Mouse (Mus musculus) embryonic facial prominence, embryonic 12.5 days (tissue): Measurements from ENCODE around the gene Dmkn. TPM values are rescaled to one million over a fixed set of nuclear protein-coding genes. Genes with fewer than 3 reads are reported as not detected.

Experiments
- ATAC-seq: fragments of 200-750 bp; cut with Nextera tagmentation; 2 replicates; pipeline ENCODE4 v1.8.0; 2017; ENCODE audit not compliant: insufficient number of reproducible peaks, insufficient read depth, low FRiP score, low TSS enrichment
- H3K27ac ChIP-seq: fragments of 300-500 bp; sonication (generic); 2 replicates; pipeline ENCODE4 v1.5.1; 2016; ENCODE audit warnings: mild to moderate bottlenecking
- H3K27me3 ChIP-seq: fragments of 300-500 bp; sonication (generic); 2 replicates; pipeline ENCODE4 v1.6.1; 2016; ENCODE audit warnings: mild to moderate bottlenecking, moderate library complexity
- H3K36me3 ChIP-seq: fragments of 300-500 bp; sonication (generic); 2 replicates; pipeline ENCODE4 v1.6.1; 2016; ENCODE audit warnings: mild to moderate bottlenecking
- H3K4me1 ChIP-seq: fragments of 300-500 bp; sonication (generic); 2 replicates; pipeline ENCODE4 v1.6.1; 2016
- H3K4me2 ChIP-seq: fragments of 300-500 bp; sonication (generic); replicated peaks from 2 replicates; pipeline ENCODE4 v1.6.1; 2016; ENCODE audit warnings: mild to moderate bottlenecking, moderate library complexity
- H3K4me3 ChIP-seq: fragments of 300-500 bp; sonication (generic); 2 replicates; pipeline ENCODE4 v1.5.1; 2016; ENCODE audit warnings: mild to moderate bottlenecking
- H3K9ac ChIP-seq: fragments of 300-500 bp; sonication (generic); 2 replicates; pipeline ENCODE4 v1.6.1; 2016; ENCODE audit warnings: mild to moderate bottlenecking, moderate library complexity
- H3K9me3 ChIP-seq: fragments of 300-500 bp; sonication (generic); 2 replicates; pipeline ENCODE4 v1.6.1; 2016; ENCODE audit warnings: mild to moderate bottlenecking, moderate library complexity
- WGBS: fragments of 180-500 bp; shearing (Covaris S2); methylation state at CpG from one replicate; pipeline ENCODE4 v1.1.7; 2016; 5-methylcytosine and 5-hydroxymethylcytosine counted together
- polyA plus RNA-seq: library from polyadenylated mRNA; unstranded; fragments of >200 nt; fragmentation: Nextera tagmentation; extraction: Ambion mirVana; gene quantifications from 2 replicates; pipeline ENCODE4 v1.2.1, GENCODE M21; 2016

Gene Dmkn
- polyA plus RNA-seq, 1 experiment from 2014 or later, result not detected

GRCm38 (mm10) chr7:30769236-30769635 is 5.7 kb downstream of the Dmkn start:
- no peak for ATAC-seq
- Histone ChIP-seq H3K4me2 (no peak overlapping the region), H3K9me3 (no peaks in the 10 kb centered on the region), H3K27ac (no peak overlapping the region), H3K4me3 (no peak overlapping the region), H3K27me3 (no peaks in the 10 kb centered on the region), H3K4me1 (no peaks in the 10 kb centered on the region), H3K9ac (no peak overlapping the region), H3K36me3 (no peaks in the 10 kb centered on the region)
- 28% methylated on average over 9 of the region's 9 CpGs for WGBS

DNA sequence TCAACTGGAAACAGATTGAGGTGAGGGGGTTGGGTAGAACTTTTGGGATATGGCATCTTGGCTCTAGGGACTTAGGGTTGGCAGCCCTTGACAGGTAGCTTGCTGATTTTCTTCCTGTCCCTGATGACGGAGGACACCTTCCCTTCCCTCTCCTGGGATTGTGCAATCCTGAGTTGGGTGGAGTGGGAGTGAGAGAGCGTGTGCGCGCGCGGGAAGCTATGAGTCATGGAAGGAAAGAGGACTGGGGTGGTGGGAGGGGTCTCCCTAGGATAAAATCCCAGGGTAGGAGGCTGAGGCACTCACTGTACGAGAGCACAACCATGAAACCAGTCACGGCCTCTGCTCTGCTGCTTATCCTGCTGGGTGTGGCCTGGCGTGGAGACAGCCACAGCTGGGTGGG is 12.5 kb downstream of the Dmkn start:
- no peaks in the 10 kb centered on the region for H3K9me3 ChIP-seq
- H3K9ac ChIP-seq, result no peak overlapping the region
- WGBS, result 87% methylated on average over 9 of the region's 9 CpGs
- ATAC-seq, result no peak
- H3K4me1 ChIP-seq, result no peaks in the 10 kb centered on the region
- H3K27ac ChIP-seq, result no peak overlapping the region
- H3K4me2 ChIP-seq, result no peak overlapping the region
- H3K4me3 ChIP-seq, result no peak overlapping the region
- no peaks in the 10 kb centered on the region for H3K27me3 ChIP-seq
- no peaks in the 10 kb centered on the region for H3K36me3 ChIP-seq

- WGBS, result 39% methylated on average over 7 of the region's 7 CpGs
- H3K36me3 ChIP-seq, result no peaks in the 10 kb centered on the region
- no peaks in the 10 kb centered on the region for H3K9me3 ChIP-seq
- no peak for ATAC-seq
- no peak overlapping the region for H3K27ac ChIP-seq
- H3K9ac ChIP-seq, result no peak overlapping the region
- no peaks in the 10 kb centered on the region for H3K27me3 ChIP-seq
- H3K4me3 ChIP-seq, result no peak overlapping the region
- H3K4me2 ChIP-seq, result no peak overlapping the region
- no peaks in the 10 kb centered on the region for H3K4me1 ChIP-seq
Measured at GRCm38 (mm10) chr7:30777081-30777579, 13.6 kb downstream of the Dmkn start.

GRCm38 (mm10) chr7:30777911-30778310 is 14.4 kb downstream of the Dmkn start:
- H3K9ac ChIP-seq, result no peak overlapping the region
- WGBS, result 44% methylated on average over 1 of the region's 1 CpGs

GRCm38 (mm10) chr7:30781792-30782191 is 18.2 kb downstream of the Dmkn start:
- no peaks in the 10 kb centered on the region for H3K9me3 ChIP-seq
- no peak overlapping the region for H3K9ac ChIP-seq
- no peaks in the 10 kb centered on the region for H3K36me3 ChIP-seq
- H3K4me2 ChIP-seq, result no peak overlapping the region
- H3K27me3 ChIP-seq, result no peaks in the 10 kb centered on the region
- WGBS, result 73% methylated on average over 4 of the region's 4 CpGs
- H3K4me1 ChIP-seq, result no peaks in the 10 kb centered on the region
- no peak overlapping the region for H3K4me3 ChIP-seq
- no peak for ATAC-seq
- no peak overlapping the region for H3K27ac ChIP-seq

More at GRCm38 (mm10) chr7:30777911-30778310, 14.4 kb downstream of the Dmkn start:
- H3K4me1 ChIP-seq, result no peaks in the 10 kb centered on the region
- H3K36me3 ChIP-seq, result no peaks in the 10 kb centered on the region
- H3K4me3 ChIP-seq, result no peak overlapping the region
- H3K27ac ChIP-seq, result no peak overlapping the region
- H3K4me2 ChIP-seq, result no peak overlapping the region
- no peaks in the 10 kb centered on the region for H3K9me3 ChIP-seq
- no peaks in the 10 kb centered on the region for H3K27me3 ChIP-seq
- ATAC-seq, result no peak

DNA sequence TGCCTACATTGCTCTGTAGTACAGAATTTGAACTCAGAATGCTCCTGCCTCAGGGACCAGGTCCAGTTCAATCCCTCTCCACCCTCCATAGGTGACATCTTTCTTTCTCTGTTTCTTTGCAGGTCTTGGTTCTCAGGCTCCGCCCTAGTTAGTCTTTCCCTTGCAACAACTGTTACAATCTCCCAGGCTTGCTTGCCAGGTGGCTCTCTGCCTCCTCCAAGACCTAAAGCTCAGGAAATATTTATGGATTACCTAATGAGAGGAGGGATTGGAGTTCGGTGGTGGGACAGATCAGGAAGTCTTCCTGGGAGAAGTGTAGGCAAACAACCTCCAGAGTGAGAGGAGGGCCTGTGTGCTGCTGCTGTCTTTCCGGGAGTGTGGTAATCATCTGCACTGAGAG is 19.1 kb downstream of the Dmkn start:
- H3K4me2 ChIP-seq, result no peak overlapping the region
- ATAC-seq, result no peak
- H3K4me3 ChIP-seq, result no peak overlapping the region
- 81% methylated on average over 3 of the region's 3 CpGs for WGBS
- H3K9ac ChIP-seq, result no peak overlapping the region
- no peak overlapping the region for H3K27ac ChIP-seq
- H3K36me3 ChIP-seq, result no peaks in the 10 kb centered on the region
- H3K27me3 ChIP-seq, result no peaks in the 10 kb centered on the region
- H3K9me3 ChIP-seq, result no peaks in the 10 kb centered on the region
- no peaks in the 10 kb centered on the region for H3K4me1 ChIP-seq

DNA sequence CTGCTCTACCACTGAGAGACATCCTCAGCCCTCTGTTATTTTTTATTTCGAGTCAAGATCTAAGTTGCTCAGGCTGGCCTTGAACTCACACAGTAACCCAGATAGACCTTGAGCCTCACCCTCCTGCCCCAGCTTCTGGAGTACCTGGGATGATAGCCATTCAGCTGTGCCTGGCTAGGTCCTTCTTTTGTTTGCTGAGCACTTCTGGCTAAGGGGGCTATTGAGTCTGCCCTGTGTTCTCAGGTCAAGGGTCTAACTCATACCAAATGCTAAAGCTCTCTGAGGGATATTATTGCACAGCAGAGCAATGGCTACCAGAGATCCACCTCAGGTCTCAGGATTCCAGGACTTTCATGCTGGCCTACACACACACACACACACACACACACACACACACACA is 21.6 kb downstream of the Dmkn start:
- H3K27ac ChIP-seq, result no peak overlapping the region
- H3K9ac ChIP-seq, result no peak overlapping the region
- H3K27me3 ChIP-seq, result no peaks in the 10 kb centered on the region
- no peak for ATAC-seq
- H3K9me3 ChIP-seq, result no peaks in the 10 kb centered on the region
- H3K36me3 ChIP-seq, result no peaks in the 10 kb centered on the region
- H3K4me1 ChIP-seq, result no peaks in the 10 kb centered on the region
- no peak overlapping the region for H3K4me2 ChIP-seq
- 63% methylated on average over 1 of the region's 1 CpGs for WGBS
- H3K4me3 ChIP-seq, result no peak overlapping the region

DNA sequence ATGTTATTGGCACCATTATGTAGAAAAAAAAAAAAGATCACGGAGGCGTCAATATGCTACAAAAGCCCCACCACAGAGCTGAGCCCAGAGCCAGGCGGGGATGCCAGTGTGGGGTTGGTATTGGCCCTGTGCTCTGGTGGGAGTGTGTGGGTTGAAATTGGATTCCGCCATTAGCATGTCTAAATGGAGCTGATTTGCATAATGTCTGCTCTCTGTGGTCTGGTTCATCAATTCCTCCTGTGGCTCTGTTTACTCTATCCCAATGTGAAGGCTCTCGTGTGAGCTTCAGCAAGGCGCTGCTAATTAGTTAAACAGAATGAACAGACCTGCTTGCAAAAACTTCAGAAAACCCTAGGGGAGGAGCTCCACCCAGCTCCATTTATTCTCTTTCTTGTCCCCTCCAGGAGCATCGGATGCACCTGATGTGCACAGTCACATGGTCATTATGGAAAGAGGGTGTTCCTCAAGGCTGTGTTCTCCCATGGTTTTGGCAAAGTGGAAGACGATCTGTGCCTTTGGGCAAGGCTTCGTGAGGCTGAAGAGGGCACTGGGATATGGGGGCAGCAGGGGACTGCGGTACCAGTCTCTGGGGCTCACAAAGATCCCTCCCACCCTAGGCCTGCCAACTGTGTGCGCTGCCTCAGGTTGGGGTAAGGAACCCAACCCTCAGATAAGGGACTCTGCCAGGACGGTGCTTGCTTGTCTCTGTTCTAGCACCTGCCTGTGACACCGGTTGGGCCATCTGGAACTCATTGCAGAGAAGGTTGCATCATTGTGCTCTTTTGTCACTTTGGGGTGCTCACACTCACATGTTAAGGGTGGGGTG is 22.4 kb downstream of the Dmkn start:
- no peak overlapping the region for H3K9ac ChIP-seq
- no peaks in the 10 kb centered on the region for H3K27me3 ChIP-seq
- H3K9me3 ChIP-seq, result no peaks in the 10 kb centered on the region
- no peaks in the 10 kb centered on the region for H3K4me1 ChIP-seq
- no peaks in the 10 kb centered on the region for H3K36me3 ChIP-seq
- no peak for ATAC-seq
- H3K4me3 ChIP-seq, result no peak overlapping the region
- H3K27ac ChIP-seq, result no peak overlapping the region
- no peak overlapping the region for H3K4me2 ChIP-seq
- WGBS, result 69% methylated on average over 13 of the region's 13 CpGs

DNA sequence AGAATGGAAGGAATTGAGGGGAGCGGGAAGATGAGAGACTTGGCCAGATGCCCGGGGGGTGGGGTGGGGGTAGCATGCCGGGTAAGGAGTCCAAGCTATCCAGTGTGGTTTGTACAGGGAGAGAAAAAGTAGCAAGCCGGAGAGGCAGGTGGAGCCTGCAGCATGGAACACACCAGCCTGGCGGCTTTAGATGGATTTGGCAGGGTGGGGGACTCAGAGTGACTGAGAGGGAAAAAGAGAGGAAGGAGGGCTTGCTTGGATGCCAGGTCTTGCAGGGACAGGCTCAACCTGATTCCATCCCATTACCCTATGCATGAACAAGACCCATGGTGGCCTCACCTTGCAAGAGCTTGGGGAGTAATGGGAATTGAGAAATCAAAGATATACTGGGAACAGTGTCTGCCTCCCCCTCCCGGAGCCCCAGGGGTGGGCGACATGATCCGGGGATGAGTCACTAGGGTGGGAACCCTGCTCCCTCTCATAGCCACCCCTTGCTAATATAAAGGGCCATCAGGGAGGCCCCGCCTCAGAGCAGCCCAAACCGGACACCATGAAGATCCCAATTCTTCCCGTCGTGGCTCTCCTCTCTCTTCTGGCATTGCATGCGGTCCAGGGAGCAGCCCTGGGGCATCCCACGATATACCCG is 23.9 kb downstream of the Dmkn start, which contains the start of gene Krtdap:
Gene Krtdap (plus strand): TSS at position 520 of the 646 bp plus-strand sequence.
- no peaks in the 10 kb centered on the region for H3K27me3 ChIP-seq
- WGBS, result 44% methylated on average over 15 of the region's 15 CpGs
- no peaks in the 10 kb centered on the region for H3K9me3 ChIP-seq
- no peaks in the 10 kb centered on the region for H3K4me1 ChIP-seq
- no peak within 1 kb of the TSS for H3K27ac ChIP-seq
- no peak within 1 kb of the TSS for H3K4me2 ChIP-seq
- no peaks in the 10 kb centered on the region for H3K36me3 ChIP-seq
- no peak for ATAC-seq
- no peak within 1 kb of the TSS for H3K9ac ChIP-seq
- H3K4me3 ChIP-seq, result no peak within 1 kb of the TSS

DNA sequence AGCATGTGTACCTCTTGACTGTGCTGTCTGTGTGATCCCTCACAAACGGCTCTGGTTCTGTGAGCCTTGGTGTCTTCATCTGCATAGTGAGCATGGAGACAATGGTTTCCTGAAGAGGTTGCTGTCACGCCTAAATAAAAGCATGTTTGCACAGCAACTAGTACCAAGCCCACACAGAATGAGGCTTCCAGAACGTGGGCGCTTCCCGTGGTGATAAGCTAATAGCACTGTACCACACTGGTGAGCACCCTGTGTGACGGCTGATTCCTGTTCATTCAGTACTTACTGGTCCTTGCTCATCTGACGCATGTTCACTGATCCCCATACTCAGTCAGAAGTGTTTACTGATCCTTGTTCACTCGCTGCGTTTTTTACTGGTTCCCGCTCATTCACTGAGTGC is 26.6 kb downstream of the Dmkn start:
- no peak overlapping the region for H3K9ac ChIP-seq
- no peak overlapping the region for H3K27ac ChIP-seq
- no peaks in the 10 kb centered on the region for H3K9me3 ChIP-seq
- 75% methylated on average over 10 of the region's 10 CpGs for WGBS
- H3K27me3 ChIP-seq, result no peaks in the 10 kb centered on the region
- H3K4me3 ChIP-seq, result no peak overlapping the region
- no peaks in the 10 kb centered on the region for H3K4me1 ChIP-seq
- no peaks in the 10 kb centered on the region for H3K36me3 ChIP-seq
- ATAC-seq, result no peak
- H3K4me2 ChIP-seq, result no peak overlapping the region

DNA sequence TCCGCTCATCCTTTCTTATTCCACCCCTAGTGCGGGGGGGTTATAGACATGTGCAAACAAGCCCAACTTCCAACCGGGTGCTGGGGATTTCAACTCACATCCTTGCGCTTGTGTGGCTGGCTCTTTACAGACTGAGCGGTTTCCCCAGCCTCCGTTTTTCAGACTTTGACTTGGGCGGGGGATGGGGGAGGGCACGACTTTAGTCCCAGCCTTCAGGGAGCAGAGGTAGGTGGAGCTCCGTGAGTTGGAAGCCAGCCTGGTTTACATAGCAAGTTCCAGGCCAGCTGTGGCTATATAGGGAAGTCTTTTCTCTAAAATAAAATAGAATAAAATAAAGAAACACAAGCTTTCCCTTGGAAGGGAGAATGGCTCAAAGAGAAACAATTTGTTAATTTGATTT is 28.4 kb downstream of the Dmkn start:
- Histone ChIP-seq H3K4me1 (no peaks in the 10 kb centered on the region), H3K27me3 (no peaks in the 10 kb centered on the region), H3K27ac (no peak overlapping the region), H3K9ac (no peak overlapping the region), H3K36me3 (no peaks in the 10 kb centered on the region), H3K4me2 (no peak overlapping the region), H3K4me3 (no peak overlapping the region), H3K9me3 (no peaks in the 10 kb centered on the region)
- WGBS, result 26% methylated on average over 9 of the region's 9 CpGs
- no peak for ATAC-seq

GRCm38 (mm10) chr7:30794921-30795320 is 31.4 kb downstream of the Dmkn start:
- no peak overlapping the region for H3K9ac ChIP-seq
- H3K36me3 ChIP-seq, result no peaks in the 10 kb centered on the region
- H3K9me3 ChIP-seq, result no peaks in the 10 kb centered on the region
- H3K4me3 ChIP-seq, result no peak overlapping the region
- no peaks in the 10 kb centered on the region for H3K4me1 ChIP-seq
- ATAC-seq, result no peak
- no peak overlapping the region for H3K4me2 ChIP-seq
- no peaks in the 10 kb centered on the region for H3K27me3 ChIP-seq
- H3K27ac ChIP-seq, result no peak overlapping the region
